Mouse (Mus musculus) G1E (cell line): ENCODE measurements around the gene Cacng3. TPM values are rescaled to one million over a fixed set of nuclear protein-coding genes. Genes with fewer than 3 reads are reported as not detected.

Experiments used
- ATAC-seq: 2 replicates; pipeline ENCODE4 v1.8.0; 2016; ENCODE audit warnings: mild to moderate bottlenecking; ENCODE audit not compliant: insufficient number of reproducible peaks, poor library complexity, low FRiP score, severe bottlenecking; ENCODE audit errors: extremely low read depth
- DNase-seq: peaks from one replicate; pipeline ENCODE4 v3.0.0; 2012; ENCODE audit warnings: low spot score
- H3K27me3 ChIP-seq: 2 replicates; pipeline ENCODE4 v1.6.1; 2012; ENCODE audit warnings: mild to moderate bottlenecking, low read length, inconsistent platforms; ENCODE audit not compliant: insufficient read depth
- H3K36me3 ChIP-seq: replicated peaks from 2 replicates; pipeline ENCODE3; 2012; ENCODE audit warnings: mild to moderate bottlenecking, inconsistent platforms
- H3K4me1 ChIP-seq: 2 replicates; pipeline ENCODE4 v1.6.1; 2012; ENCODE audit warnings: low read depth, low read length, inconsistent platforms, mixed read lengths; ENCODE audit not compliant: insufficient read depth
- H3K4me3 ChIP-seq: 2 replicates; pipeline ENCODE4 v1.5.1; 2012; ENCODE audit warnings: low read depth, mild to moderate bottlenecking, inconsistent platforms, low read length, moderate library complexity, mixed read lengths
- H3K9me3 ChIP-seq: replicated peaks from 2 replicates; pipeline ENCODE4 v1.6.1; 2012; ENCODE audit warnings: inconsistent platforms
- CTCF ChIP-seq: IDR thresholded peaks from 2 replicates; pipeline ENCODE4 v1.5.1; 2012; ENCODE audit warnings: low read depth, low read length, inconsistent platforms, mixed read lengths
- GATA1 ChIP-seq: IDR thresholded peaks from 2 replicates; pipeline ENCODE4 v1.6.1; 2012; ENCODE audit warnings: borderline replicate concordance, low read length, inconsistent platforms, mixed read lengths
- GATA2 ChIP-seq: IDR thresholded peaks from 2 replicates; pipeline ENCODE4 v1.6.1; 2012; ENCODE audit warnings: low read depth, low read length, inconsistent platforms, borderline replicate concordance
- POLR2AphosphoS5 ChIP-seq: IDR thresholded peaks from 2 replicates; pipeline ENCODE4 v1.6.1; 2012; ENCODE audit warnings: low read depth, low read length, inconsistent platforms; ENCODE audit not compliant: insufficient replicate concordance
- TAL1 ChIP-seq: conservative IDR thresholded peaks from 2 replicates; pipeline ENCODE4 v1.6.1; 2012; ENCODE audit warnings: low read depth, low read length, inconsistent platforms, mixed read lengths
- polyA plus RNA-seq: library from polyadenylated mRNA; stranded (reverse); fragments of >175 nt; gene quantifications from 2 replicates; pipeline ENCODE4 v1.2.3, GENCODE M21; 2012
- total RNA-seq, 2 experiments: library from RNA; stranded (forward) in 1 of 2; stranded (reverse) in 1 of 2; fragments of 200-1000 nt in 1 of 2; fragments of >200 nt in 1 of 2; fragmentation: Nextera tagmentation in 1 of 2; gene quantifications; 2 replicates each; pipeline ENCODE4 v1.2.3; 2014 to 2017

The Cacng3 gene
- total and polyA plus RNA-seq, 3 experiments, result 0.05 TPM; not detected in 2

GRCm38 (mm10) chr7:122795140-122795539 lies 124.8 kb downstream of the Cacng3 start:
- no peaks in the 10 kb centered on the region for H3K36me3 ChIP-seq
- H3K27me3 ChIP-seq, result no peaks in the 10 kb centered on the region
- H3K4me1 ChIP-seq, result no peaks in the 10 kb centered on the region
- ATAC-seq (no peak), DNase-seq (no peak)
- TF ChIP-seq TAL1 (no peak), GATA2 (no peak), GATA1 (no peak)
- peaks cover 53% of the 10 kb centered on the region for H3K9me3 ChIP-seq
- no peak overlapping the region for H3K4me3 ChIP-seq

GRCm38 (mm10) chr7:122800821-122801220 lies 130.5 kb downstream of the Cacng3 start:
- Histone ChIP-seq H3K4me1 (no peaks in the 10 kb centered on the region), H3K27me3 (no peaks in the 10 kb centered on the region), H3K4me3 (no peak overlapping the region), H3K9me3 (peaks cover 59% of the 10 kb centered on the region), H3K36me3 (no peaks in the 10 kb centered on the region)
- DNase-seq, result no peak
- no peak for ATAC-seq
- no peak for TF ChIP-seq POLR2AphosphoS5
- no peak for TF ChIP-seq TAL1
- TF ChIP-seq GATA2, result no peak
- TF ChIP-seq GATA1, result no peak
- no peak for TF ChIP-seq CTCF

DNA sequence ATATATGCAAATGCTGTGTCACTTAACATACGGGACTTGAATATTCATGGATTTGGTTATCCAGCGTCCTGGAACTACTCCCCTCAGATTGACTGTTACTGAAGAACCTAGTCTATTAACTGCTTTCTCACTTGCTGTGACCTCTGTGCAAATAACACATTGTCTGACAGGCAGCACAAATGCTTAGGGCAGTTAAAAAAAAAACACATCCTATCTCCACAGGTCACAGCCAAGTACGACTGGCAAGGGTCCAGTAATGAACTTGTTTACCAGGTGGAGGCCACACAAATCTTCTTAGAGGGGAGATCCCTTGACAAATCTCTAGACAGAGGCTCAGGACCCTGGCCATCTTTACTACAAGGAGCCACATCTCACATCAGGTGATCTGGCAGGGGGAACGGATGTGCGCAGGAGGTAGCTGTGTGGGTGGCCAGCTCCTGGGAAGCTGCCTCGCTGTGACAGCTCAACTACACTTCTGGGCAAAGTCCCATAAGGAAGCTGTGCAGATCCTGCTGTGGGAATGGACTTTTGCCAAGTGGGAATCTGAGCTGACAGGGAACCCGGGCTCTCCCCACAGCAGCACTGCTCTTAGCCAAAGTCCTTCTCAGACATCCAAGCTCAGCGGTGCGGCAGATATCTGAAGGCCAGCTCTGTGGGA lies 133.7 kb downstream of the Cacng3 start:
- ATAC-seq, result no peak
- no peak for DNase-seq
- Histone ChIP-seq H3K27me3 (no peaks in the 10 kb centered on the region), H3K4me3 (no peak overlapping the region), H3K4me1 (no peaks in the 10 kb centered on the region), H3K9me3 (peaks cover 65% of the 10 kb centered on the region), H3K36me3 (no peaks in the 10 kb centered on the region)
- TF ChIP-seq POLR2AphosphoS5 (no peak), CTCF (no peak), GATA1 (no peak), GATA2 (no peak), TAL1 (no peak)

DNA sequence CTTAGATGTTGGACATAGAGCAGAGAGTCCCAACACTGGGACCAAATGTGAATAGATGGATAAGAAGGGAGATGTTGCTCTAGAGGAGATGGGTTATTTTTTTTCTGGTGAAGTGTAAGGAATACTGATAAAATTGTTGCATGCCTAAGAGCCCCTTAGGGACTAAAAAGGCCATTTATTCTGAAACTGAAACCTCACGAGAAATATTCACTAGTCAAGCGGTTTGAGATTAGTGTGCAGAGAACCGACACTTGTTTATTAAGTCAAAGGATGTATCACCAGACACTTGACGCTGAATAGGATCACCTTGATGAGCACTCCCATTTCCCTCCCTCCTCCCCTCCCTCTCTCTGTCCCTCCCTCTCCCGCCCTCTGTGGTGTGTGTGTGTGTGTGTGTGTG lies 136.2 kb downstream of the Cacng3 start:
- Histone ChIP-seq H3K36me3 (no peaks in the 10 kb centered on the region), H3K27me3 (no peaks in the 10 kb centered on the region), H3K9me3 (peaks cover 57% of the 10 kb centered on the region), H3K4me3 (no peak overlapping the region), H3K4me1 (no peaks in the 10 kb centered on the region)
- ATAC-seq (no peak), DNase-seq (no peak)
- TF ChIP-seq TAL1 (no peak), CTCF (no peak), GATA1 (no peak), GATA2 (no peak), POLR2AphosphoS5 (no peak)

DNA sequence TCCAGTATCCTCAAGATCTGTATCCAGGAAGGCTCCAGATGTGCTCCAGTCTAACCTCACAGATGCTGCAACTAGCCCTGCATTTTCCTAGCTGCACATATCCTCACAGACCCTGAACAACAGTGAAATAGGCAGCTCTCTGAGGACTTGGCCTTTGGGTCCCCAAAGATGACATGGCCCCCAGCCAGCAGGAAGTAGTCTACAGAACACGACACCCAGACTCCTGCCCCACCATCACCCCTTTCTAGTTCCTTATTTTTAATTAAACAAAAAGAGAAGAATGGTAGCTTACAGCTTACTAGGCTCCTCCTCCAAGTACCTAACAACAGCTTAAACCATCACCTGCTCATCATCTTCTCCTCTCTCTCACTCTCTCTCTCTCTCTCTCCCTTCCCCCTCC lies 143.4 kb downstream of the Cacng3 start:
- H3K27me3 ChIP-seq, result no peaks in the 10 kb centered on the region

GRCm38 (mm10) chr7:122817565-122817964 lies 147.3 kb downstream of the Cacng3 start:
- no peaks in the 10 kb centered on the region for H3K27me3 ChIP-seq
- no peaks in the 10 kb centered on the region for H3K36me3 ChIP-seq
- DNase-seq, result no peak
- no peaks in the 10 kb centered on the region for H3K4me1 ChIP-seq
- no peak for ATAC-seq
- peaks cover 48% of the 10 kb centered on the region for H3K9me3 ChIP-seq
- no peak overlapping the region for H3K4me3 ChIP-seq
- TF ChIP-seq CTCF, result no peak
- TF ChIP-seq GATA1, result no peak
- TF ChIP-seq GATA2, result no peak
- no peak for TF ChIP-seq TAL1
- TF ChIP-seq POLR2AphosphoS5, result no peak

More for the DNA sequence above, 143.4 kb downstream of the Cacng3 start:
- H3K36me3 ChIP-seq, result no peaks in the 10 kb centered on the region
- no peaks in the 10 kb centered on the region for H3K4me1 ChIP-seq
- peaks cover 35% of the 10 kb centered on the region for H3K9me3 ChIP-seq
- no peak for TF ChIP-seq TAL1
- TF ChIP-seq POLR2AphosphoS5, result no peak
- ATAC-seq (no peak), DNase-seq (no peak)
- H3K4me3 ChIP-seq, result no peak overlapping the region
